In the genomic region with DNA sequence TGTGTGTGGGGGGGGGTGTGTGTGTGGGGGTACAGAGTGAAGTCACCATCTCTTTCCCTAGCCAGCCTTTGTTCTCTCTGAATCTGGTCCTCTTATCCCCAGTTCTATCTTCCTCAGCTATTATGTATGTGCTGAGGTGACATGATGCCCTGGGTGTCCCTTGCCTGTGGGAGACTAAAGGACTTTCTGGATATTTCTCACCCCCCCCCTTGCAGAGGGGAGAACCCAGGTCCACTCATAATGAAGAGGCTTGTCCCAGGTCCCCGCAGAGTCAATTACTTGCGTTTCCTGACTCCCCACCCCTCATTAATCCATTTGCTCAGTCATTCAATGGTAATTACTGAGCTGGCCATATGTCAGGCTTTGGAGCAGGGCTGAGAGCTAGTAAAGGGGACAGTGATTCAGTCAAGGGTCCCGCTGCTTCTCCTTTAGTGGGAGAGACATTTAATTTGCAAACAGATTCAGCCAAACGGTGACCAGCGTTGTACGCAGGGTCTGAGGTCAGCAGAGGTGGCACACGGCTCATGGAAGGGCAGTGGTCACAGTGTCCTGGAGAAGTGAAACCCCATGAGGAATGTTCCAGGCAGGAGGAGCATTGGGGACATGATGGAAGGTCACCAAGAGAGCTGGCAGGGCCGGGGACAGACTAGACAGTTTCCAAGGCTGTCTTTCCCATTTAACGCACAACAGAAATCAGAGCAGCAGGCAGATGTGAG, we compare ENCODE assay signal across 13 mouse cellular contexts.
DNase-seq lines count a peak whose midpoint lies in the region; ATAC-seq and TF ChIP-seq lines count a peak whose summit lies in the region.
"Had no signal": no experiment of that assay in that cellular context is flagged by ENCODE, and none has a peak within 500 bp of the region (broad histone marks: within the 10 kb centered on the region; RNA-seq: fewer than 3 reads in every experiment).

No protein-coding gene starts in this region.

- no peak for DNase-seq in left cerebral cortex, adult 2 months (ENCODE audit: extremely low spot score in 1 of 2, low spot score in 2 of 2)
- DNase-seq in left cerebral cortex, adult 8-10 months (ENCODE audit: low spot score in 2 of 2): no peak
- peak; percentile 44 for DNase-seq in hindbrain, embryonic 10.5 days (ENCODE audit: low spot score)
- no peak for DNase-seq in adrenal gland, postnatal 36 days
- no peak for DNase-seq in spleen, adult 12 weeks (ENCODE audit: low spot score)
- DNase-seq: kidney, postnatal 36 days; liver, postnatal 0 days; thymus, adult 2 months had no signal

- peaks cover 11% of the 10 kb centered on the region for H3K27me3 ChIP-seq in hindbrain, embryonic 10.5 days (ENCODE audit: insufficient read depth, poor library complexity, severe bottlenecking)
- H3K27me3 ChIP-seq in midbrain, embryonic 15.5 days (replicated peaks): no peaks in the 10 kb centered on the region

- WGBS in hindbrain, embryonic 10.5 days: 54% methylated on average over 9 of the region's 9 CpGs
- WGBS in midbrain, embryonic 15.5 days: 29% methylated on average over 9 of the region's 9 CpGs

- H3K4me3 ChIP-seq in left cerebral cortex, adult 2 months: no peak overlapping the region
- no peak overlapping the region for H3K4me3 ChIP-seq in hindbrain, embryonic 10.5 days
- H3K4me3 ChIP-seq in midbrain, embryonic 15.5 days: no peak overlapping the region
- H3K4me3 ChIP-seq: limb, embryonic 10.5 days had no signal

- peak overlapping the region; percentile 47 for H3K27ac ChIP-seq in left cerebral cortex, adult 2 months
- H3K27ac ChIP-seq in hindbrain, embryonic 10.5 days: peak overlapping the region; percentile 79
- peak overlapping the region; percentile 70 for H3K27ac ChIP-seq in midbrain, embryonic 15.5 days
- H3K27ac ChIP-seq: limb, embryonic 10.5 days had no signal

- no peak overlapping the region for H3K4me2 ChIP-seq in midbrain, embryonic 15.5 days

- no peak for TF ChIP-seq CTCF in left cerebral cortex, adult 2 months (IDR thresholded peaks at IDR 0.05)

- intact Hi-C loops in left cerebral cortex, adult 2 months (cut with DNase I): loop anchor here (10.0 kb wide), 2 partner anchors 215 to 325 kb away; a partner anchor contains a TSS

- H3K4me1 ChIP-seq in hindbrain, embryonic 10.5 days (replicated peaks): peaks cover 38% of the 10 kb centered on the region
- H3K4me1 ChIP-seq in midbrain, embryonic 15.5 days: peaks cover 15% of the 10 kb centered on the region

- no peak overlapping the region for H3K9ac ChIP-seq in midbrain, embryonic 15.5 days
- H3K9ac ChIP-seq: liver, postnatal 0 days had no signal

- no peaks in the 10 kb centered on the region for H3K9me3 ChIP-seq in hindbrain, embryonic 10.5 days
- no peaks in the 10 kb centered on the region for H3K9me3 ChIP-seq in midbrain, embryonic 15.5 days
- H3K9me3 ChIP-seq: limb, embryonic 10.5 days had no signal

- ATAC-seq in midbrain, embryonic 15.5 days (replicated peaks): 0 out of 2 replicates have a peak, but pooled peaks have one; percentile 37
- no peak for ATAC-seq in erythroid progenitor cell, adult 5-6 weeks (replicated peaks; ENCODE audit: low FRiP score, poor library complexity, severe bottlenecking)
- ATAC-seq: CD4-positive, CD25-positive, alpha-beta regulatory T cell, adult 4 months; liver, postnatal 0 days; Patski had no signal

- no peaks in the 10 kb centered on the region for H3K36me3 ChIP-seq in hindbrain, embryonic 10.5 days
- H3K36me3 ChIP-seq in midbrain, embryonic 15.5 days (replicated peaks): no peaks in the 10 kb centered on the region
- H3K36me3 ChIP-seq: limb, embryonic 10.5 days had no signal
